Mouse (Mus musculus) liver, embryonic 13.5 days (tissue): Measurements from ENCODE around the gene Arl3. TPM values are rescaled to one million over a fixed set of nuclear protein-coding genes. Genes with fewer than 3 reads are reported as not detected.
A peak's percentile ranks its signal among the peaks of the same experiment; 100 is the strongest.

ENCODE experiments used
- ATAC-seq: fragments of 200-750 bp; cut with Nextera tagmentation; 2 replicates; pipeline ENCODE4 v1.8.0; 2017; ENCODE audit warnings: low read depth, mild to moderate bottlenecking, moderate number of reproducible peaks, moderate library complexity
- DNase-seq: peaks from one replicate; pipeline ENCODE4 v3.0.0; 2022
- H3K27ac ChIP-seq: fragments of 300-500 bp; sonication (generic); 2 replicates; pipeline ENCODE4 v1.5.1; 2015; ENCODE audit warnings: moderate library complexity, mild to moderate bottlenecking, inconsistent platforms
- H3K27me3 ChIP-seq: fragments of 300-500 bp; sonication (generic); 2 replicates; pipeline ENCODE4 v1.6.1; 2015; ENCODE audit warnings: mild to moderate bottlenecking, inconsistent platforms
- H3K36me3 ChIP-seq: fragments of 300-500 bp; sonication (generic); 2 replicates; pipeline ENCODE4 v1.6.1; 2015; ENCODE audit warnings: mild to moderate bottlenecking, inconsistent platforms
- H3K4me1 ChIP-seq: fragments of 300-500 bp; sonication (generic); replicated peaks from 2 replicates; pipeline ENCODE4 v1.6.1; 2015; ENCODE audit warnings: inconsistent platforms
- H3K4me2 ChIP-seq: fragments of 300-500 bp; sonication (generic); 2 replicates; pipeline ENCODE4 v1.6.1; 2015; ENCODE audit warnings: inconsistent platforms, mild to moderate bottlenecking, moderate library complexity
- H3K4me3 ChIP-seq: fragments of 300-500 bp; sonication (generic); replicated peaks from 2 replicates; pipeline ENCODE4 v1.5.1; 2015; ENCODE audit warnings: mild to moderate bottlenecking, inconsistent platforms
- H3K9ac ChIP-seq: fragments of 300-500 bp; sonication (generic); 2 replicates; pipeline ENCODE4 v1.6.1; 2015; ENCODE audit warnings: mild to moderate bottlenecking, inconsistent platforms
- H3K9me3 ChIP-seq: fragments of 300-500 bp; sonication (generic); replicated peaks from 2 replicates; pipeline ENCODE4 v1.6.1; 2016; ENCODE audit warnings: inconsistent platforms
- WGBS: fragments of 180-500 bp; shearing (Covaris S2); methylation state at CpG from one replicate; pipeline ENCODE4 v1.1.7; 2015; ENCODE audit not compliant: insufficient replicate concordance; 5-methylcytosine and 5-hydroxymethylcytosine counted together
- polyA plus RNA-seq: library from polyadenylated mRNA; unstranded; fragments of >200 nt; fragmentation: Nextera tagmentation; extraction: Ambion mirVana; gene quantifications from 2 replicates; pipeline ENCODE4 v1.2.1, GENCODE M21; 2015

Arl3 gene
- polyA plus RNA-seq, 1 experiment from 2014 or later = 29.8 TPM

GRCm38 (mm10) chr19:46558009-46558408 lies 15.0 kb downstream of the Arl3 start:
- peaks cover 36% of the 10 kb centered on the region for H3K4me1 ChIP-seq
- ATAC-seq (no peak), DNase-seq (no peak)
- H3K9ac ChIP-seq = no peak overlapping the region
- no peaks in the 10 kb centered on the region for H3K27me3 ChIP-seq
- no peak overlapping the region for H3K4me3 ChIP-seq
- WGBS = 77% methylated on average over 8 of the region's 8 CpGs
- no peaks in the 10 kb centered on the region for H3K9me3 ChIP-seq
- H3K36me3 ChIP-seq = no peaks in the 10 kb centered on the region
- no peak overlapping the region for H3K4me2 ChIP-seq
- no peak overlapping the region for H3K27ac ChIP-seq

- Histone ChIP-seq H3K4me3 (no peak overlapping the region; the same call in 1 of the 2 replicates), H3K27me3 (no peaks in the 10 kb centered on the region), H3K27ac (peak overlapping the region; percentile 90), H3K4me2 (peak overlapping the region; percentile 57), H3K9me3 (no peaks in the 10 kb centered on the region), H3K9ac (peak overlapping the region; percentile 62), H3K4me1 (peaks cover 29% of the 10 kb centered on the region), H3K36me3 (peaks cover 13% of the 10 kb centered on the region; the same call in 1 of the 2 replicates)
- peak; percentile 64 for DNase-seq
- 9% methylated on average over 11 of the region's 11 CpGs for WGBS
- ATAC-seq = peak; percentile 92
These were observed 19.4 kb downstream of the Arl3 start for GRCm38 (mm10) chr19:46553541-46553955.

- no peak overlapping the region for H3K4me3 ChIP-seq
These were observed 20.5 kb downstream of the Arl3 start for GRCm38 (mm10) chr19:46552496-46552895.

DNA sequence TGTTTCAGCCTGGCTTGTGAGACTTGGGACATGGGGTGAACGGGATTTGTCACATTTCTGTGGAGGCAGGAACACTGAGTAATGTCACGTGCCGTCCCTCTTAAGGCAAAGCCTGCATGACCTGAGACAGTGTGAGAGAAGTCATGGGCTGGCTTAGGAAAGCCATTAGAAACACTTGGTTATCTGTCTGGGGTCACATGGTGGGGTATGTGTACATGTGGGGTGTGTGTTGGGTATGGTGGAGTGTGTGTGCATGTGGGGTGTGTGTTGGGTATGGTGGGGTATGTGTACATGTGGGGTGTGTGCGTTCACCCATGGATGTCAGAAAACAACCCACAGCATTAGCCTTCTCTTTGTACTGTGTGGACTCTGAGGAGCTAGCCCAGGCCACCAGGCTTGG lies 22.6 kb downstream of the Arl3 start:
- Histone ChIP-seq H3K4me1 (peaks cover 35% of the 10 kb centered on the region), H3K4me3 (no peak overlapping the region), H3K36me3 (peaks cover 19% of the 10 kb centered on the region; the same call in 1 of the 2 replicates), H3K9me3 (no peaks in the 10 kb centered on the region), H3K9ac (no peak overlapping the region), H3K27ac (no peak overlapping the region), H3K27me3 (no peaks in the 10 kb centered on the region), H3K4me2 (no peak overlapping the region)
- DNase-seq = no peak
- 81% methylated on average over 4 of the region's 4 CpGs for WGBS
- no peak for ATAC-seq

More at GRCm38 (mm10) chr19:46552496-46552895, 20.5 kb downstream of the Arl3 start:
- Histone ChIP-seq H3K9ac (no peak overlapping the region), H3K36me3 (peaks cover 15% of the 10 kb centered on the region; the same call in 1 of the 2 replicates), H3K9me3 (no peaks in the 10 kb centered on the region), H3K27ac (0 out of 2 replicates have a peak overlapping the region, but pooled peaks have one; percentile 90), H3K27me3 (no peaks in the 10 kb centered on the region), H3K4me1 (peaks cover 30% of the 10 kb centered on the region), H3K4me2 (no peak overlapping the region)
- ATAC-seq (no peak), DNase-seq (no peak)
- 48% methylated on average over 4 of the region's 4 CpGs for WGBS

GRCm38 (mm10) chr19:46548110-46548509 lies 24.9 kb downstream of the Arl3 start:
- peaks cover 19% of the 10 kb centered on the region; the same call in 1 of the 2 replicates for H3K36me3 ChIP-seq
- DNase-seq = no peak
- no peak overlapping the region for H3K4me3 ChIP-seq
- WGBS = 82% methylated on average over 10 of the region's 10 CpGs
- peaks cover 17% of the 10 kb centered on the region for H3K4me1 ChIP-seq
- H3K9me3 ChIP-seq = no peaks in the 10 kb centered on the region
- no peak overlapping the region for H3K4me2 ChIP-seq
- no peak for ATAC-seq
- no peaks in the 10 kb centered on the region for H3K27me3 ChIP-seq
- H3K9ac ChIP-seq = no peak overlapping the region
- no peak overlapping the region for H3K27ac ChIP-seq

- DNase-seq (no peak), ATAC-seq (no peak)
- Histone ChIP-seq H3K4me1 (peaks cover 13% of the 10 kb centered on the region), H3K4me2 (no peak overlapping the region), H3K27ac (no peak overlapping the region), H3K36me3 (peaks cover 19% of the 10 kb centered on the region; the same call in 1 of the 2 replicates), H3K9ac (no peak overlapping the region), H3K9me3 (no peaks in the 10 kb centered on the region), H3K27me3 (no peaks in the 10 kb centered on the region), H3K4me3 (no peak overlapping the region)
- 66% methylated on average over 6 of the region's 6 CpGs for WGBS
These were observed 25.4 kb downstream of the Arl3 start for GRCm38 (mm10) chr19:46547565-46547964.

DNA sequence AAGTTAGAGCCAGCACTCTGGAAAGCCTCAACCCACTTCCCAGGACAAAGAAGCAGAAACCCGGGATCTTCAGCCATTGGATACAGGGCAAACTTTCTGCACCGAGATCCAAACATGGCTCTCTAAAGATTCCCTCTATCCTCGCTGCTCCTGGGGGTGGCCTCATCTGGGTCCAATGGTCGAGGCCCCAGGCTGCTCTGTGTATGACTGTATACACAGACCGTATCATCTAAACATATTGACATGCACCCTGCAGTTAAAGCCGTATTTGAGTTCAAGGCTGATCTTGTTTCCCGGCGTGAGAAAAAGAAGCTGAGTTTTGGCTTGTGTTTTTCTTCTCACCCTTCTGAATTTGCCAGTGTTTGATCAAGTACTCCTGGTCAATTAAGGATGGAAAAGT lies 30.2 kb downstream of the Arl3 start:
- no peaks in the 10 kb centered on the region for H3K9me3 ChIP-seq
- 75% methylated on average over 8 of the region's 8 CpGs for WGBS
- ATAC-seq (peak; percentile 53; the same call in 1 of the 2 replicates), DNase-seq (no peak)
- H3K9ac ChIP-seq = no peak overlapping the region
- peaks cover 21% of the 10 kb centered on the region for H3K4me1 ChIP-seq
- no peak overlapping the region for H3K4me3 ChIP-seq
- no peaks in the 10 kb centered on the region for H3K27me3 ChIP-seq
- H3K27ac ChIP-seq = no peak overlapping the region
- H3K36me3 ChIP-seq = peaks cover 13% of the 10 kb centered on the region; the same call in 1 of the 2 replicates
- H3K4me2 ChIP-seq = no peak overlapping the region

- Histone ChIP-seq H3K4me1 (peaks cover 16% of the 10 kb centered on the region), H3K9ac (no peak overlapping the region), H3K27ac (no peak overlapping the region), H3K9me3 (no peaks in the 10 kb centered on the region), H3K4me2 (no peak overlapping the region), H3K4me3 (no peak overlapping the region), H3K27me3 (no peaks in the 10 kb centered on the region), H3K36me3 (peaks cover 7% of the 10 kb centered on the region; the same call in 1 of the 2 replicates)
- no peak; the same call in 1 of the 2 replicates for ATAC-seq
- no peak for DNase-seq
- WGBS = 73% methylated on average over 6 of the region's 6 CpGs
These were observed 34.8 kb downstream of the Arl3 start for GRCm38 (mm10) chr19:46538213-46538612.

GRCm38 (mm10) chr19:46537357-46537756 lies 35.6 kb downstream of the Arl3 start:
- Histone ChIP-seq H3K4me1 (peaks cover 21% of the 10 kb centered on the region), H3K27ac (no peak overlapping the region), H3K9me3 (no peaks in the 10 kb centered on the region), H3K4me2 (no peak overlapping the region), H3K36me3 (peaks cover 7% of the 10 kb centered on the region; the same call in 1 of the 2 replicates), H3K4me3 (no peak overlapping the region), H3K9ac (no peak overlapping the region), H3K27me3 (no peaks in the 10 kb centered on the region)
- 89% methylated on average over 9 of the region's 9 CpGs for WGBS
- ATAC-seq (no peak), DNase-seq (no peak)

DNA sequence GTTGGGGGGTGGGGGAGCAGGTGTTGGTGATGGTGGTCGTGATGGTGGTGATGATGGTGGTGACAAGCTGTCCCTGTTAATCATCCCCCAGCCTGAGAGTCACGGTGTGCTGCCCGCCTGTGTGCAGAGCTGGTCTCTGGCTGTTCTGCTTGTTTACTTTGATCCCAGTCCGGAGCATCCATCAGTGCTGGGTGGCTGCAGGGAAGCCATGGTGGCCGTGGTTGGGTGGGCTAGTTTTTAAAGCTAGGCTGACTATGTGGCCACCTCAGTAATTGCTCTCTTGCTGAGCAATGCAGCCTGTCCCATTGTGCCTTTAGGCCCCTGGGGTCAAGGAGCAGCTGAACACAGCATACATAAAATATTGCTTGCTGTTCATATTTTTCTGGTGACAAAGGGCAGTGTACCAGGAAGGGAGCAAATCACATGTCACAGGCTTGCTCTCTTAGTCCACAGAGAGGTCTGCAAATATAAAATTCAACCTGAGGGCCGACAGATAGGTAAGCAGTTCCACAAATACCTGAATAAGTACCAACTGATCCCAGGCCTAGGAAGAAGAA lies 38.4 kb downstream of the Arl3 start:
- no peaks in the 10 kb centered on the region for H3K9me3 ChIP-seq
- no peak overlapping the region for H3K27ac ChIP-seq
- H3K4me3 ChIP-seq = no peak overlapping the region
- ATAC-seq = no peak
- H3K9ac ChIP-seq = no peak overlapping the region
- WGBS = 63% methylated on average over 6 of the region's 6 CpGs
- no peaks in the 10 kb centered on the region for H3K36me3 ChIP-seq
- H3K27me3 ChIP-seq = 0 out of 2 replicates have a peak, but pooled peaks cover 3% of the 10 kb centered on the region
- peaks cover 41% of the 10 kb centered on the region for H3K4me1 ChIP-seq
- H3K4me2 ChIP-seq = no peak overlapping the region
- no peak for DNase-seq

DNA sequence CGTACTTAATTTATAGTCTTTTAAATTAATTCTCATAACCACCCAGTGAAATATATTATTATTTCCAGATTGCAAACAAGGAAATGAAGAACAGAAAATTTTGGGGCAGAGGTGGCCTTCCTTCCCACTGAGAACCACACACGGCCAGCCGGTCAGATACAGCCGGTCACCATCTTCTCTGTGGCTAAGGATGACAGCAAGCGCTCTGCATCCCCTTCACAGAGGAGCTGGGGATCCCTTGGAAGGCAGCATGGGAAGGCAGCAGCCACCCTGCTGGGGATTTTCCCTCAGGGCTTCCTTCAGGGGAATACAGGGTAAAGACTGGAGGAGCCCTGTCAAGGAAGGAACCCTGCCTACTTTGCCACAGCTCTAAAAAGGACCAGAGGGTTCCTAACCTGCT lies 39.5 kb downstream of the Arl3 start:
- Histone ChIP-seq H3K9me3 (no peaks in the 10 kb centered on the region), H3K4me3 (no peak overlapping the region), H3K4me1 (peaks cover 52% of the 10 kb centered on the region), H3K4me2 (no peak overlapping the region), H3K27ac (peak overlapping the region; percentile 31; the same call in 1 of the 2 replicates), H3K36me3 (no peaks in the 10 kb centered on the region), H3K9ac (no peak overlapping the region), H3K27me3 (0 out of 2 replicates have a peak, but pooled peaks cover 7% of the 10 kb centered on the region)
- 79% methylated on average over 5 of the region's 5 CpGs for WGBS
- no peak for DNase-seq
- no peak for ATAC-seq

GRCm38 (mm10) chr19:46533066-46533465 lies 39.9 kb downstream of the Arl3 start:
- Histone ChIP-seq H3K27me3 (peaks cover 7% of the 10 kb centered on the region; the same call in 1 of the 2 replicates), H3K9ac (no peak overlapping the region), H3K4me3 (no peak overlapping the region), H3K27ac (peak overlapping the region; percentile 31; the same call in 1 of the 2 replicates), H3K4me2 (no peak overlapping the region), H3K36me3 (no peaks in the 10 kb centered on the region), H3K4me1 (peaks cover 56% of the 10 kb centered on the region), H3K9me3 (no peaks in the 10 kb centered on the region)
- no peak for ATAC-seq
- 59% methylated on average over 4 of the region's 4 CpGs for WGBS
- no peak for DNase-seq
